ENCODE assay signal across 20 mouse cellular contexts in genomic region chr3:105542741-105543140, GRCm38 (mm10).
"Had no signal": no experiment of that assay in that cellular context is flagged by ENCODE, and none has a peak within 500 bp of the region (broad histone marks: within the 10 kb centered on the region; RNA-seq: fewer than 3 reads in every experiment).

No protein-coding gene starts in this region.

- DNase-seq: kidney, adult 11 months; kidney, adult 8-10 months; kidney, postnatal 14 days; kidney, postnatal 4 days; liver; lung, embryonic 14.5 days; retina, postnatal 1 day; right cerebral cortex, postnatal 25 days; thymus, adult 18-20 months; thymus, postnatal 36 days had no signal

- H3K4me1 ChIP-seq: liver, embryonic 12.5 days; liver, embryonic 15.5 days had no signal

- ATAC-seq: intestine, embryonic 15.5 days; liver, embryonic 12.5 days; midbrain, embryonic 15.5 days had no signal

- H3K4me3 ChIP-seq: intestine, embryonic 15.5 days; limb, embryonic 10.5 days; limb, embryonic 13.5 days; liver, embryonic 12.5 days; liver, embryonic 15.5 days; megakaryocyte, embryonic 14.5 days; midbrain, embryonic 10.5 days; midbrain, embryonic 15.5 days; neural tube, embryonic 12.5 days; neural tube, embryonic 15.5 days had no signal
